Mouse (Mus musculus): ENCODE measurements around the gene Rln3.

DNA sequence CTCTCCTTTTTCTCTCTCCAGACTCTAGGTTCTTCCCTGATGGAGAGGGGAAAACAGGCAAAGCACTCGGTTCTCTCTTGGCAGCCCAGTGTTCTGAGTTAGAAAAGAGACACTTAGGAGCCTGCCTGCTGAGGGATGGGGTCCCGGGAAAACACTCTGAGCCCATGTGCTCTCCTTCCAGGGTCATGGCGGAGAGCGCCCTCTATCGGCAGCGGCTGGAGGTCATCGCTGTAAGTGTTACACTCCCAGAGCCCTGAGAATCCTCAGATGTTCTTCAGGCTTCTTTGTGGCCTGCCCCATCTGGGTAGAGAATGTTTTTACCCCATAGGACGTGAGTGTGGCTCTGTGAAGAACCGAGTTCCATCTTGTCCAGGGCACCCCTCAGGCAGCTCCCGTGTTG, 20.6 kb downstream of the Rln3 start:
- TF ChIP-seq GATA1 (IDR thresholded peaks at IDR 0.05; ENCODE audit: borderline replicate concordance, low read length) (no peak), FLI1 (IDR thresholded peaks at IDR 0.05; ENCODE audit: low read length) (no peak)

Measured in megakaryocyte, embryonic 14.5 days (primary cell).